Mouse (Mus musculus) myocyte (in vitro differentiated cells): ENCODE measurements around the gene Catsper4. TPM values are rescaled to one million over a fixed set of nuclear protein-coding genes. Genes with fewer than 3 reads are reported as not detected.
A peak's percentile ranks its signal among the peaks of the same experiment; 100 is the strongest.

ENCODE experiments used
- H3K27me3 ChIP-seq: one replicate; pipeline ENCODE4 v1.6.1; 2011; ENCODE audit not compliant: control insufficient read depth, insufficient read depth, insufficient read length
- H3K36me3 ChIP-seq: one replicate; pipeline ENCODE4 v1.6.1; 2011; ENCODE audit not compliant: control insufficient read depth, insufficient read depth
- H3K4me2 ChIP-seq: one replicate; pipeline ENCODE4 v1.6.1; 2011; ENCODE audit warnings: low read depth, control low read depth
- H3K4me3 ChIP-seq: one replicate; pipeline ENCODE4 v1.5.1; 2011; ENCODE audit warnings: mild to moderate bottlenecking, control low read depth, moderate library complexity
- H3K79me2 ChIP-seq: one replicate; pipeline ENCODE4 v1.6.1; 2011; ENCODE audit not compliant: control insufficient read depth, insufficient read depth
- H3ac ChIP-seq: one replicate; pipeline ENCODE4 v1.6.1; 2011; ENCODE audit not compliant: control insufficient read depth, insufficient read length
- CEBPB ChIP-seq: IDR thresholded peaks from 2 replicates; pipeline ENCODE4 v1.6.1; 2011; ENCODE audit warnings: mild to moderate bottlenecking, moderate library complexity; ENCODE audit not compliant: poor library complexity, insufficient read depth, severe bottlenecking
- E2F4 ChIP-seq: IDR thresholded peaks from one replicate; pipeline ENCODE4 v1.6.1; 2011; ENCODE audit warnings: mild to moderate bottlenecking, control low read depth, moderate library complexity; ENCODE audit not compliant: insufficient read depth
- MAX ChIP-seq: IDR thresholded peaks from one replicate; pipeline ENCODE4 v1.6.1; 2011; ENCODE audit warnings: low read depth, mild to moderate bottlenecking, control low read depth
- MYOD1 ChIP-seq, 3 experiments: IDR thresholded peaks; one replicate each; pipeline ENCODE4 v1.6.1; 2011; ENCODE audit warnings: control low read depth in 2 of 3, low read depth in 2 of 3, mild to moderate bottlenecking in 2 of 3, moderate library complexity in 1 of 3; ENCODE audit not compliant: insufficient read length in 2 of 3, control insufficient read depth in 1 of 3
- MYOG ChIP-seq, 3 experiments: IDR thresholded peaks; one replicate each; pipeline ENCODE4 v1.6.1; 2011; ENCODE audit warnings: control low read depth in 2 of 3, low read depth in 2 of 3, mild to moderate bottlenecking in 2 of 3; ENCODE audit not compliant: insufficient read length in 2 of 3, control insufficient read depth in 1 of 3, insufficient read depth in 1 of 3
- POLR2A ChIP-seq: IDR thresholded peaks from one replicate; pipeline ENCODE4 v1.6.1; 2011; ENCODE audit warnings: low read depth, mild to moderate bottlenecking, control low read depth, moderate library complexity; ENCODE audit not compliant: insufficient read length
- POLR2AphosphoS2 ChIP-seq: IDR thresholded peaks from one replicate; pipeline ENCODE4 v1.6.1; 2011; ENCODE audit warnings: low read depth, control low read depth; ENCODE audit not compliant: insufficient read length
- REST ChIP-seq: IDR thresholded peaks from one replicate; pipeline ENCODE4 v1.6.1; 2011; ENCODE audit warnings: mild to moderate bottlenecking, control low read depth, moderate library complexity; ENCODE audit not compliant: insufficient read depth, insufficient read length
- SRF ChIP-seq: IDR thresholded peaks from one replicate; pipeline ENCODE4 v1.6.1; 2011; ENCODE audit warnings: low read depth; ENCODE audit not compliant: control insufficient read depth, insufficient read length
- TCF12 ChIP-seq: IDR thresholded peaks from one replicate; pipeline ENCODE4 v1.6.1; 2011; ENCODE audit warnings: mild to moderate bottlenecking, control low read depth; ENCODE audit not compliant: poor library complexity, insufficient read depth, severe bottlenecking
- TCF3 ChIP-seq: IDR thresholded peaks from one replicate; pipeline ENCODE4 v1.6.1; 2011; ENCODE audit warnings: low read depth, control low read depth; ENCODE audit not compliant: insufficient read length
- USF1 ChIP-seq: IDR thresholded peaks from one replicate; pipeline ENCODE4 v1.6.1; 2011; ENCODE audit warnings: low read depth, mild to moderate bottlenecking, control low read depth, moderate library complexity
- polyA plus RNA-seq: library from polyadenylated mRNA; unstranded; fragments of >200 nt; fragmentation: generic; extraction: Trizol; gene quantifications from one replicate; pipeline ENCODE4 v1.2.1, GENCODE M21; 2012; ENCODE audit warnings: missing spikeins

The Catsper4 gene
- polyA plus RNA-seq, 1 experiment, result not detected

DNA sequence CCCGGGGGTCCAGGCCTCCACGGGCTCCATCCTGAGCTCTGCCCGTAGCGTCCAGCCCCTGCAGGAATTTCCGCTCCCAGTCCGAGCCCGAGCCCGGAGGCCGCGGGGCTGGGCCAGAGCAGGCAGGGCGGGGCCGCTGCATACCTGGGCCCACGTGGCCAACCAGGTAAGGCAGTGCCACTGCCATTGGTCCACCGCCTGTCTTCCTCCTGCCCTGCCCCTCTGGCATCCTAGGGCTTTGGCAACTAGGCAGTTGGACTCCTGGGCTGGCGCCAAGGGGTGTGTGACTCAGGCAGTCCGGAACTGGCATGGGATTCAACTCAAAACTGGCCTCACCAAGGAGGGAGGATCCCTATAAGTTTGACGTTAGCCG is 11.1 kb upstream of the Catsper4 start, which contains the start of gene Cnksr1:
Gene Cnksr1 (minus strand): TSS at position 121 of the 373 bp plus-strand sequence.
- Histone ChIP-seq H3K4me2 (peak within 1 kb of the TSS; percentile 55), H3K36me3 (no peaks in the 10 kb centered on the region), H3K27me3 (peaks cover 5% of the 10 kb centered on the region), H3ac (no peak within 1 kb of the TSS), H3K4me3 (no peak within 1 kb of the TSS), H3K79me2 (no peaks in the 10 kb centered on the region)
- TF ChIP-seq MYOD1 (IDR thresholded peaks at IDR 0.05; ENCODE audit: control insufficient read depth in 1 of 3, insufficient read length in 2 of 3, low read depth in 2 of 3), result peak in 1 of 3 experiments; percentile 30
- no peak for TF ChIP-seq MYOG (IDR thresholded peaks at IDR 0.05; ENCODE audit: control insufficient read depth in 1 of 3, insufficient read depth in 1 of 3, insufficient read length in 2 of 3, low read depth in 2 of 3)

DNA sequence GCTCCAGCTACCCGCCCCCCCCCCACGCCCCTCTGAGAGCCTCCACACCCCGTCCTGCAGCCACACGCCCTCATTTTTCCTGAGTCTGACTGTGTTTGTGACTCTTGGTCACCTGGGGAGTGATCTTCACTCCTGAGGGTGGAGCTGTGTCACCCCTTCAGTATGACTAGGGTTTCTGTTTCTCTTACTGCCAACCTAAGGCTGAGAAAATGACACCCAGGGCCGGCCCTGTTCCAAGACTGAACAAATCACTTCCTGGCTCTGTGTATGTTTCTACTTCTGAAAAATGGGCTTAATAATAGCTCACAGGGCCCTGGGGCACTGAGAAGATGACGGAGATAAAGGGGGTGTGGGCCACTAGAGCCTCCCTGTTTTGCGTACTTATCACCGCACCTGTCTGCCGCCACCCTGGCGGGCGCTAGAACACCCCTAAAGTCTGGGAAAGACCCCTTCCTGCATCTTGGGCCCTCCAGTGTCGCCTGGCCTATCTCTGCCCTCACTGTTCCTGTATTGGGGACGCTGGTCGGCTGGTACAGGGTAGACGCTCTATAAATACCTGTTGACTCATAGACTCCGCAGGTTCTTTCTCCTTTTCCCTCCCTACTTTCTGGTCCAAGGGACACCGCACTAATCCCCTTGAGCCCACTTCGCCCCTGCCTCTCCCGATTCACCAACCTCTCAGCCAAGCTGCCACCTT is 10.5 kb upstream of the Catsper4 start:
- TF ChIP-seq E2F4 (no peak), TCF3 (no peak), POLR2AphosphoS2 (no peak), CEBPB (no peak), TCF12 (no peak), REST (no peak), POLR2A (no peak), SRF (no peak), MYOD1 (IDR thresholded peaks at IDR 0.05; ENCODE audit: control insufficient read depth in 1 of 3, insufficient read length in 2 of 3, low read depth in 2 of 3) (no peak), MYOG (IDR thresholded peaks at IDR 0.05; ENCODE audit: control insufficient read depth in 1 of 3, insufficient read depth in 1 of 3, insufficient read length in 2 of 3, low read depth in 2 of 3) (no peak), MAX (no peak)
- H3K4me2 ChIP-seq, result no peak overlapping the region
- no peaks in the 10 kb centered on the region for H3K36me3 ChIP-seq
- H3K79me2 ChIP-seq, result no peaks in the 10 kb centered on the region
- no peak overlapping the region for H3ac ChIP-seq
- peaks cover 11% of the 10 kb centered on the region for H3K27me3 ChIP-seq
- H3K4me3 ChIP-seq, result no peak overlapping the region

DNA sequence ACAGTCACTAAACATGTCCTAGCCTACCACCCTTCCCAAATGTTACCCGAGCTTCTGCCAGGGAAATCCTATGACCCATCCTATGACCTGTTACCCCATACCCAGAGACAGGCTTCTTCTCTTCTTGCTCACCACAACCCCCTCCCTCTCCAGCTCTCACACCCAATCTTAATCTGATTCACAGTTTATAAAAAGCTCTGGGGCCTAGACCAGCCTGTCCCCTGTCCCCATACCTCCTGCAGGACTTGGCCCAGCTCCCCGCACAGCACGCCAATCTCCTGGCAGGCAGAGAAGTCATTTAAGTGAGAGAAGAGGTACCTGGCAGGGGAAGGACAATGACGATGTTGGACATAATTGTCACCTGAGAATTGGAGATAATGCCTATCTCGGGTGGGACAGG is 7.7 kb upstream of the Catsper4 start:
- Histone ChIP-seq H3K27me3 (peaks cover 22% of the 10 kb centered on the region), H3K36me3 (no peaks in the 10 kb centered on the region)
- TF ChIP-seq POLR2AphosphoS2, result no peak
- TF ChIP-seq REST, result no peak
- TF ChIP-seq CEBPB, result no peak
- no peak for TF ChIP-seq MYOG (IDR thresholded peaks at IDR 0.05; ENCODE audit: control insufficient read depth in 1 of 3, insufficient read depth in 1 of 3, insufficient read length in 2 of 3, low read depth in 2 of 3)
- TF ChIP-seq SRF, result no peak
- no peak for TF ChIP-seq TCF12
- TF ChIP-seq TCF3, result no peak
- no peak for TF ChIP-seq E2F4

GRCm38 (mm10) chr4:134230431-134230830 is 3.2 kb upstream of the Catsper4 start:
- no peaks in the 10 kb centered on the region for H3K79me2 ChIP-seq
- TF ChIP-seq E2F4, result no peak
- TF ChIP-seq TCF3, result no peak
- no peak for TF ChIP-seq POLR2AphosphoS2
- TF ChIP-seq TCF12, result no peak
- no peak for TF ChIP-seq USF1
- no peak for TF ChIP-seq MAX
- TF ChIP-seq MYOD1 (IDR thresholded peaks at IDR 0.05; ENCODE audit: control insufficient read depth in 1 of 3, insufficient read length in 2 of 3, low read depth in 2 of 3), result no peak
- no peak for TF ChIP-seq MYOG (IDR thresholded peaks at IDR 0.05; ENCODE audit: control insufficient read depth in 1 of 3, insufficient read depth in 1 of 3, insufficient read length in 2 of 3, low read depth in 2 of 3)
- TF ChIP-seq POLR2A, result no peak
- no peak for TF ChIP-seq CEBPB
- TF ChIP-seq SRF, result no peak
- no peak for TF ChIP-seq REST
- H3K4me2 ChIP-seq, result no peak overlapping the region
- H3K36me3 ChIP-seq, result no peaks in the 10 kb centered on the region
- H3K27me3 ChIP-seq, result peaks cover 46% of the 10 kb centered on the region
- H3ac ChIP-seq, result no peak overlapping the region
- no peak overlapping the region for H3K4me3 ChIP-seq

More for the DNA sequence above, 7.7 kb upstream of the Catsper4 start:
- Histone ChIP-seq H3K4me3 (no peak overlapping the region), H3ac (no peak overlapping the region), H3K4me2 (no peak overlapping the region), H3K79me2 (no peaks in the 10 kb centered on the region)

DNA sequence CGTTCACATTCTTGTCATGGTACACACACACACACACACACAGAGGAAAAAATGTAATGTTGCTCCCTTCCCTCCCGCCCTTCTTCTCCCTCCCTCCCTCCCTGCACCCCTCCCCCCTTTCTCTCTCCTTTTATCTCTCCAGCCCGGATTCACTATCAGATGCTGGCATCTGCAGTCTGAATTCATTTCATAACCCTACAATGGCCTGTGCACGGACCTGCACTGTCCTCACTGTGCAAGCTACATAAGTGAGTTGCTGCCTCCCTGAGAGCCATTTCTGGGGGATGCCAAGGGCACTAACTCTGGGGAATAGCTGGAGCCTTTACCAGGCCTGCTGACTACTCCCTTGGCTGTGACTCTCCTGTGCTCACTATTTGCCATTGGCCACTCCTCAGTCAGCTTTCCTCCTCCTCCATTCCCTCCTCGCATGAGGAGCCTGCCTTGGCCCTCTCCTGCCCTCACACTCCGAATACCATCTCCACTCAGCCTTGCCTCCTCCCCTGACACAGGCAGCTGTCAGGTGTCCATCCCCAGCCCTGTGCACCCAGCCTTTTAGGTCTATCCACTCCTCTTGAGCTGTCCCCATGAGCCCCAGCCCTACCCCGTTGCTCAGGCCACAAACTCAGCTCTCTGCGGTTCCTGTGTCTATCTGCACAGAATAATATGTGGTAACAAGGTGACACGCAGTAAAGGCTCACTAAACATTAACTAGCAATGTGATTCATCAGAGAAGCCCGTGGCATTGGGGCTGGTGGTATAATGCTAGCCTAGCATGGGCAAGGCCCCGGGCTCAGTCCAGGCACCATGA is 4.2 kb downstream of the Catsper4 start:
- no peaks in the 10 kb centered on the region for H3K79me2 ChIP-seq
- H3K36me3 ChIP-seq, result no peaks in the 10 kb centered on the region
- no peak overlapping the region for H3ac ChIP-seq
- TF ChIP-seq TCF12, result no peak
- TF ChIP-seq CEBPB, result no peak
- TF ChIP-seq POLR2AphosphoS2, result no peak
- no peak for TF ChIP-seq MYOD1 (IDR thresholded peaks at IDR 0.05; ENCODE audit: control insufficient read depth in 1 of 3, insufficient read length in 2 of 3, low read depth in 2 of 3)
- TF ChIP-seq REST, result no peak
- no peak for TF ChIP-seq SRF
- TF ChIP-seq MAX, result no peak
- TF ChIP-seq POLR2A, result no peak
- H3K4me3 ChIP-seq, result no peak overlapping the region
- no peak overlapping the region for H3K4me2 ChIP-seq
- peaks cover 53% of the 10 kb centered on the region for H3K27me3 ChIP-seq
